Mouse (Mus musculus) frontal cortex, postnatal 10 days (tissue): ENCODE results near the gene Txndc17.

Source experiments
- DNase-seq, 2 experiments: peaks; one replicate each; pipeline ENCODE4 v3.0.0; 2022; ENCODE audit warnings: low spot score in 2 of 2, mixed read lengths in 1 of 2

The Txndc17 gene

GRCm38 (mm10) chr11:72223414-72223813, 16.1 kb downstream of the Txndc17 start:
- no peak for DNase-seq

- peak; percentile 54 to 78 for DNase-seq
Measured at GRCm38 (mm10) chr11:72224865-72225264, 17.5 kb downstream of the Txndc17 start.

- no peak for DNase-seq
Measured at GRCm38 (mm10) chr11:72226020-72226791, 18.9 kb downstream of the Txndc17 start.

- DNase-seq, result no peak
Measured at GRCm38 (mm10) chr11:72226901-72227300, 19.6 kb downstream of the Txndc17 start.

GRCm38 (mm10) chr11:72228513-72228912, 21.2 kb downstream of the Txndc17 start:
- no peak for DNase-seq

- no peak for DNase-seq
Measured at GRCm38 (mm10) chr11:72232068-72232467, 24.7 kb downstream of the Txndc17 start.

- DNase-seq, result no peak
Measured at GRCm38 (mm10) chr11:72232991-72233390, 25.6 kb downstream of the Txndc17 start.

- DNase-seq, result peak; percentile 39 to 45
Measured at GRCm38 (mm10) chr11:72234013-72234412, 26.7 kb downstream of the Txndc17 start.

GRCm38 (mm10) chr11:72240062-72240860, 32.9 kb downstream of the Txndc17 start:
- no peak for DNase-seq

GRCm38 (mm10) chr11:72245196-72245753, 37.9 kb downstream of the Txndc17 start:
- no peak for DNase-seq

GRCm38 (mm10) chr11:72255629-72256028, 48.3 kb downstream of the Txndc17 start:
- DNase-seq, result no peak

- DNase-seq, result no peak
Measured at GRCm38 (mm10) chr11:72256441-72256840, 49.1 kb downstream of the Txndc17 start.
